Mouse (Mus musculus): ENCODE measurements at regions not wholly inside any gene's neighbourhood (a gene's known extent, or its start where the extent isn't known, plus 50 kb on each side); places are given as distances from the start of the nearest gene placed in this dataset.

DNA sequence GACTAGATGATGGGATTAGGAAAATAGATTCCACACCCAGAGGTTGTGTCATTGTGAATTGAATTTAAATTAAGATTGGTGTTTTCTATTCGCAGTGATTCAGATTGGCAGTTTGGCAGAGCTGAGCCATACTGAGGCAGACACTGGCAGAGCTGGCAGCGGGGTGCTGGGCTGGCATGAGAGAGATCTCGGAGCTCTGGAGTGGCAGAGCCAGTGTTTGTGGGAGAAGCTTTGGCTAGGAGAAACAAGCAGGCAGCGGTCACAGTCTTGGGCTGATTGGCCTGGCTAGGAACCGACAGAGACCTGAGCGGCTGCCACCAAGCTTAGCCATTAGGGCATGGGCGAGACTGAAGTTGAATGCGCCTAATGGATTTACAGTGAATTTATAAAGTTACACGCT is 1240.3 kb upstream of the Crim1 start:
- TF ChIP-seq CTCF (conservative IDR thresholded peaks at IDR 0.05), result no peak
- Histone ChIP-seq H3K27ac (no peak overlapping the region), H3K4me3 (no peak overlapping the region)
- peak in 1 of 2 experiments; percentile 21 for DNase-seq (ENCODE audit: low spot score in 2 of 2)
